Mouse (Mus musculus) lung, postnatal 0 days (tissue): ENCODE results near the gene Shc3.

Experiments
- CTCF ChIP-seq: IDR thresholded peaks from 2 replicates; pipeline ENCODE4 v1.5.1; 2016; ENCODE audit warnings: antibody characterized with exemption, mild to moderate bottlenecking
- EP300 ChIP-seq: IDR thresholded peaks from 2 replicates; pipeline ENCODE4 v1.6.1; 2016; ENCODE audit warnings: antibody characterized with exemption, mild to moderate bottlenecking, control low read depth

DNA sequence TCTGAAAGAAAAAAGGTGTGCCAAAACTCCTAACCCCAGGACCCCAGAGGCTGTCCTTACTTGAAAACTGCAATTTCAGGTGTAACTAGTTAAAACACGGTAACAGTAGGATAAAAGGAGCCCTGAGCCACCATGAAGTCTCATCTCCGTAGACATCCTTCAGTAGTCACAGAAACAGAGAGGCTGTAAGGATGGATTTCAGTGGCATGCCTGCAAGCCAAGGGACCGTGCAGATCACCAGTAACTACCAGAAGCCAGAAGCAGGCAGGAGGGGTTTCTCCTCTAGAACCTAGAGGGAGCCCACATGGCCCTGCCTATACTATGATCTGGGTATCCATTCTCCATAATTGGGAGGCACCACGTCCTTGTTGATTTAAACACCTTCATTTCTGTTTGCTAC, 104.9 kb downstream of the Shc3 start:
- TF ChIP-seq CTCF: no peak
- TF ChIP-seq EP300: no peak
